Comparison of ENCODE assay signal across 9 mouse cellular contexts in the genomic region with DNA sequence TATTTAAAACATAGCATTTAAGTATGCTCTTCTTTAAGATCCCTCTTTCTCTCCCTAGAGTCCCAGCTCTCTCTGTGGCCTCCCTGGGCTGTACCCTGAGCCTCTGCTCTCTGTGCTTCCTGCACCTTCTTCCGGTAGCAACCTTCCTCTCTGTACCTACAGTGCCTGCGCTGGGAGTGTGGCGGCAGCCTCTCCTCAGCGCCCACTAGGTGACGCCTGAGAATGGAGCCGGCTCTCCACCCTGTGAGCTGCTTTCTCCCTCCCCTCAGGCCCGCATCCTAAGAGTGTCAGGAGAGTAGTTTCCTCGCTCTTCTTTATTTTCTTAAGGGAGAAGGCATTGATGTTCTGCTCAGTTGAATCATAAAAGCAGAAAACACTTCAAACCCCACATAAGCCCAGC. TPM values are rescaled to one million over a fixed set of nuclear protein-coding genes. Genes with fewer than 3 reads are reported as not detected.
DNase-seq lines count a peak whose midpoint lies in the region; TF ChIP-seq lines count a peak whose summit lies in the region.
"Had no signal": no experiment of that assay in that cellular context is flagged by ENCODE, and none has a peak within 500 bp of the region (broad histone marks: within the 10 kb centered on the region; RNA-seq: fewer than 3 reads in every experiment).

No protein-coding gene starts in this region.

- H3K27me3 ChIP-seq in C2C12 (ENCODE audit: control insufficient read depth, insufficient read depth, insufficient read length), result no peaks in the 10 kb centered on the region
- H3K27me3 ChIP-seq in embryonic facial prominence, embryonic 10.5 days (replicated peaks; ENCODE audit: low read depth, poor library complexity, severe bottlenecking), result no peaks in the 10 kb centered on the region

- WGBS in embryonic facial prominence, embryonic 10.5 days, result 8% methylated on average over 8 of the region's 8 CpGs

- DNase-seq in cerebellum, postnatal 36 days, result peak; percentile 10 to 16
- DNase-seq in cerebellum, adult 18-20 months, result no peak
- peak; percentile 48 for DNase-seq in embryonic facial prominence, embryonic 10.5 days (ENCODE audit: low spot score)
- peak; percentile 11 for DNase-seq in kidney, adult 11 months
- DNase-seq in left cerebral cortex, postnatal 25 days (ENCODE audit: low spot score in 2 of 2), result peak; percentile 34 to 36
- DNase-seq in right cerebral cortex, postnatal 10 days (ENCODE audit: low spot score in 2 of 2), result peak; percentile 59 to 69
- DNase-seq in c-Kit-positive CD71-positive TER-119-positive erythroid progenitor cells, embryonic 14.5 days (ENCODE audit: low spot score), result no peak

- H3K36me3 ChIP-seq in C2C12 (ENCODE audit: control insufficient read depth, insufficient read depth), result no peaks in the 10 kb centered on the region
- H3K36me3 ChIP-seq in embryonic facial prominence, embryonic 10.5 days (replicated peaks), result no peaks in the 10 kb centered on the region

- no peak overlapping the region for H3K27ac ChIP-seq in embryonic facial prominence, embryonic 10.5 days (replicated peaks)

- H3K4me1 ChIP-seq in embryonic facial prominence, embryonic 10.5 days, result no peaks in the 10 kb centered on the region

- H3K4me3 ChIP-seq in C2C12 (ENCODE audit: insufficient read depth, poor library complexity, severe bottlenecking), result no peak overlapping the region
- H3K4me3 ChIP-seq in embryonic facial prominence, embryonic 10.5 days, result no peak overlapping the region
- H3K4me3 ChIP-seq: myocyte had no signal

- intact Hi-C loops in left cerebral cortex, postnatal 25 days (cut with DNase I), result loop anchor here (5.0 to 10.0 kb wide), 2 partner anchors 321 to 479 kb away; no protein-coding TSS in a partner anchor

- TF ChIP-seq CTCF in C2C12 (IDR thresholded peaks at IDR 0.05; ENCODE audit: control insufficient read depth, insufficient read depth, insufficient read length), result peak; percentile 19

- H3K9me3 ChIP-seq in embryonic facial prominence, embryonic 10.5 days, result no peaks in the 10 kb centered on the region

- H3K79me2 ChIP-seq in C2C12 (ENCODE audit: control insufficient read depth, insufficient read depth), result no peaks in the 10 kb centered on the region

- no peak overlapping the region for H3ac ChIP-seq in C2C12 (ENCODE audit: control insufficient read depth, insufficient read length, low read depth)

- no peaks in the 10 kb centered on the region for H3K79me3 ChIP-seq in C2C12 (ENCODE audit: low read depth)

TF ChIP-seq in C2C12, 6 proteins besides CTCF, POLR2A, EP300 and RAD21:
- TF ChIP-seq USF1 (IDR thresholded peaks at IDR 0.05; ENCODE audit: low read depth), result no peak
- TF ChIP-seq CEBPB (IDR thresholded peaks at IDR 0.05; ENCODE audit: low read depth), result no peak
- TF ChIP-seq FOSL1 (IDR thresholded peaks at IDR 0.05; ENCODE audit: insufficient read depth, low read length, poor library complexity, severe bottlenecking), result no peak
- no peak for TF ChIP-seq MYOG (IDR thresholded peaks at IDR 0.05; ENCODE audit: control insufficient read depth, extremely low read depth, insufficient read length)
- no peak for TF ChIP-seq MYOD1 (IDR thresholded peaks at IDR 0.05; ENCODE audit: control insufficient read depth, insufficient read length, low read depth)
- no peak for TF ChIP-seq MAX (IDR thresholded peaks at IDR 0.05)

RNA-seq across cellular contexts. Expression of gene Dmrt2, which starts 41.2 kb away (rescaled TPM):
- polyA plus RNA-seq in C2C12 (2012; fragmentation: generic; extraction: Trizol), result 1.4 TPM
- 1.3 and 1.6 TPM in 2 replicates for polyA plus RNA-seq in embryonic facial prominence, embryonic 10.5 days (2016; fragmentation: Nextera tagmentation; extraction: Ambion mirVana)
- total RNA-seq in left cerebral cortex, postnatal 25 days (2021), result 1 to 10 TPM; 1.1 to 1.5 TPM

Comparison
In these comparisons a context has a peak if more than half of its experiments do, and no peak if none do; other contexts are left out.
1. DNase-seq: peak in cerebellum, postnatal 36 days (2 of 2), embryonic facial prominence, embryonic 10.5 days (single experiment), kidney, adult 11 months (single experiment), left cerebral cortex, postnatal 25 days (2 of 2) and right cerebral cortex, postnatal 10 days (2 of 2); none in cerebellum, adult 18-20 months (0 of 2) and c-Kit-positive CD71-positive TER-119-positive erythroid progenitor cells, embryonic 14.5 days (single experiment).